15 mouse cellular contexts compared by ENCODE assay signal in genomic region chr6:82666480-82666879, GRCm38 (mm10).
"Had no signal": no experiment of that assay in that cellular context is flagged by ENCODE, and none has a peak within 500 bp of the region (broad histone marks: within the 10 kb centered on the region; RNA-seq: fewer than 3 reads in every experiment).

No protein-coding gene starts in this region.

- H3K9ac ChIP-seq: neural tube, embryonic 13.5 days; neural tube, embryonic 15.5 days; stomach, embryonic 15.5 days had no signal

- H3K27me3 ChIP-seq: neural tube, embryonic 13.5 days; neural tube, embryonic 15.5 days; stomach, embryonic 15.5 days had no signal

- H3K4me2 ChIP-seq: neural tube, embryonic 13.5 days; neural tube, embryonic 15.5 days; stomach, embryonic 15.5 days had no signal

- DNase-seq: retina, postnatal 1 day; right cerebral cortex, adult 18-20 months; right cerebral cortex, postnatal 14 days; right cerebral cortex, postnatal 25 days; right cerebral cortex, postnatal 4 days; spleen, adult 18-20 months; thymus, adult 18-20 months; thymus, adult 2 months; thymus, postnatal 14 days; thymus, postnatal 25 days; thymus, postnatal 36 days; thymus, postnatal 4 days had no signal

- H3K9me3 ChIP-seq: neural tube, embryonic 13.5 days; neural tube, embryonic 15.5 days; stomach, embryonic 15.5 days had no signal

- H3K36me3 ChIP-seq: neural tube, embryonic 13.5 days; neural tube, embryonic 15.5 days; stomach, embryonic 15.5 days had no signal

- H3K4me3 ChIP-seq: neural tube, embryonic 13.5 days; neural tube, embryonic 15.5 days; stomach, embryonic 15.5 days had no signal

- H3K4me1 ChIP-seq: neural tube, embryonic 13.5 days; neural tube, embryonic 15.5 days; stomach, embryonic 15.5 days had no signal

- H3K27ac ChIP-seq: neural tube, embryonic 13.5 days; neural tube, embryonic 15.5 days; stomach, embryonic 15.5 days had no signal
